Mouse (Mus musculus) liver, postnatal 0 days (tissue): ENCODE measurements at regions not wholly inside any gene's neighbourhood (a gene's known extent, or its start where the extent isn't known, plus 50 kb on each side); places are given as distances from the start of the nearest gene placed in this dataset.

Experiments
- CTCF ChIP-seq: sonication (generic); IDR thresholded peaks from 2 replicates; pipeline ENCODE4 v1.5.1; 2016; ENCODE audit warnings: antibody characterized with exemption, low read depth
- EP300 ChIP-seq: IDR thresholded peaks from 2 replicates; pipeline ENCODE4 v1.6.1; 2016; ENCODE audit warnings: antibody characterized with exemption, low read depth, mild to moderate bottlenecking

GRCm38 (mm10) chr3:137032802-137033201, 308.1 kb upstream of the Emcn start:
- TF ChIP-seq EP300 (no peak), CTCF (no peak)
